Mouse (Mus musculus): ENCODE results near the gene Hist2h2be. TPM values are rescaled to one million over a fixed set of nuclear protein-coding genes. Genes with fewer than 3 reads are reported as not detected.
"Not testable (repeated sequence)": the region's sequence is repeated elsewhere in the genome, so short reads cannot be mapped to it uniquely, and the experiment has no call there.

Hist2h2be gene
- polyA plus RNA-seq (2016; fragmentation: Nextera tagmentation; extraction: Ambion mirVana), result 5.8 and 7.0 TPM in 2 replicates

- Histone ChIP-seq H3K27ac (peak within 1 kb of the TSS; percentile 98), H3K36me3 (no peaks in the 10 kb centered on the region), H3K9me3 (replicated peaks) (no peaks in the 10 kb centered on the region), H3K4me3 (peak within 1 kb of the TSS; percentile 61), H3K27me3 (no peaks in the 10 kb centered on the region), H3K4me2 (replicated peaks) (peak within 1 kb of the TSS; percentile 87), H3K4me1 (peaks cover 24% of the 10 kb centered on the region), H3K9ac (peak within 1 kb of the TSS; percentile 79)
- ATAC-seq (ENCODE audit: low FRiP score), result peak; percentile 73
- WGBS, result under 1% methylated on average over 43 of the region's 43 CpGs
Observed at GRCm38 (mm10) chr3:96220765-96221639, at the start of gene Hist2h2be, which contains the start of gene Hist2h2ac. Gene Hist2h2be (plus strand): TSS chr3:96221119. Gene Hist2h2ac (minus strand): TSS chr3:96220880.

GRCm38 (mm10) chr3:96171583-96172196, 49.2 kb upstream of the Hist2h2be start:
- Histone ChIP-seq H3K36me3 (peaks cover 27% of the 10 kb centered on the region), H3K9ac (peak overlapping the region; percentile 90), H3K9me3 (replicated peaks) (no peaks in the 10 kb centered on the region), H3K4me3 (peak overlapping the region; percentile 90), H3K27me3 (no peaks in the 10 kb centered on the region), H3K4me2 (replicated peaks) (peak overlapping the region; percentile 97), H3K4me1 (peaks cover 35% of the 10 kb centered on the region), H3K27ac (peak overlapping the region; percentile 99)
- 25% methylated on average over 18 of the region's 18 CpGs for WGBS
- no peak for ATAC-seq (ENCODE audit: low FRiP score)

GRCm38 (mm10) chr3:96172197-96173178, 48.4 kb upstream of the Hist2h2be start, which contains the start of gene Sf3b4:
Gene Sf3b4 (plus strand): TSS chr3:96172332.
- Histone ChIP-seq H3K4me1 (peaks cover 35% of the 10 kb centered on the region), H3K4me2 (replicated peaks) (peak within 1 kb of the TSS; percentile 97), H3K36me3 (peaks cover 33% of the 10 kb centered on the region), H3K4me3 (peak within 1 kb of the TSS; percentile 90), H3K27me3 (no peaks in the 10 kb centered on the region), H3K9ac (peak within 1 kb of the TSS; percentile 90), H3K9me3 (replicated peaks) (no peaks in the 10 kb centered on the region), H3K27ac (peak within 1 kb of the TSS; percentile 99)
- ATAC-seq (ENCODE audit: low FRiP score), result peak; percentile 93
- 1% methylated on average over 58 of the region's 58 CpGs for WGBS

GRCm38 (mm10) chr3:96173185-96173584, 47.7 kb upstream of the Hist2h2be start:
- Histone ChIP-seq H3K9me3 (replicated peaks) (no peaks in the 10 kb centered on the region), H3K27me3 (no peaks in the 10 kb centered on the region), H3K4me1 (peaks cover 35% of the 10 kb centered on the region), H3K27ac (no peak overlapping the region), H3K9ac (peak overlapping the region; percentile 90), H3K4me3 (peak overlapping the region; percentile 90), H3K4me2 (replicated peaks) (peak overlapping the region; percentile 97), H3K36me3 (peaks cover 40% of the 10 kb centered on the region)
- no peak for ATAC-seq (ENCODE audit: low FRiP score)
- 44% methylated on average over 7 of the region's 7 CpGs for WGBS

- Histone ChIP-seq H3K4me1 (peaks cover 35% of the 10 kb centered on the region), H3K4me2 (replicated peaks) (0 out of 2 replicates have a peak overlapping the region, but pooled peaks have one; percentile 5), H3K36me3 (peaks cover 48% of the 10 kb centered on the region)
- not testable (repeated sequence) for H3K9ac ChIP-seq; H3K27ac ChIP-seq; H3K9me3 ChIP-seq (replicated peaks); H3K27me3 ChIP-seq; ATAC-seq (ENCODE audit: low FRiP score); H3K4me3 ChIP-seq
- WGBS, result 87% methylated on average over 4 of the region's 4 CpGs
Observed at GRCm38 (mm10) chr3:96174042-96174441, 46.9 kb upstream of the Hist2h2be start.

GRCm38 (mm10) chr3:96175251-96175650, 45.7 kb upstream of the Hist2h2be start:
- Histone ChIP-seq H3K9me3 (replicated peaks) (no peaks in the 10 kb centered on the region), H3K9ac (no peak overlapping the region), H3K27ac (no peak overlapping the region), H3K4me1 (peaks cover 32% of the 10 kb centered on the region), H3K4me2 (replicated peaks) (no peak overlapping the region), H3K36me3 (peaks cover 48% of the 10 kb centered on the region), H3K4me3 (no peak overlapping the region), H3K27me3 (no peaks in the 10 kb centered on the region)
- no peak for ATAC-seq (ENCODE audit: low FRiP score)
- WGBS, result 96% methylated on average over 6 of the region's 6 CpGs

GRCm38 (mm10) chr3:96178427-96178826, 42.5 kb upstream of the Hist2h2be start:
- H3K4me1 ChIP-seq, result peaks cover 29% of the 10 kb centered on the region
- H3K36me3 ChIP-seq, result peaks cover 48% of the 10 kb centered on the region
- no peak overlapping the region for H3K27ac ChIP-seq
- H3K27me3 ChIP-seq, result no peaks in the 10 kb centered on the region
- H3K9me3 ChIP-seq (replicated peaks), result no peaks in the 10 kb centered on the region
- 95% methylated on average over 4 of the region's 4 CpGs for WGBS
- no peak overlapping the region for H3K4me3 ChIP-seq
- H3K9ac ChIP-seq, result no peak overlapping the region
- no peak for ATAC-seq (ENCODE audit: low FRiP score)
- no peak overlapping the region for H3K4me2 ChIP-seq (replicated peaks)

GRCm38 (mm10) chr3:96178902-96179301, 42.0 kb upstream of the Hist2h2be start:
- Histone ChIP-seq H3K36me3 (peaks cover 47% of the 10 kb centered on the region), H3K27ac (no peak overlapping the region), H3K27me3 (no peaks in the 10 kb centered on the region), H3K9ac (no peak overlapping the region), H3K4me3 (no peak overlapping the region), H3K4me1 (peaks cover 25% of the 10 kb centered on the region), H3K9me3 (replicated peaks) (no peaks in the 10 kb centered on the region), H3K4me2 (replicated peaks) (no peak overlapping the region)
- WGBS, result 88% methylated on average over 2 of the region's 2 CpGs
- ATAC-seq (ENCODE audit: low FRiP score), result no peak

- no peak overlapping the region for H3K27ac ChIP-seq
- 67% methylated on average over 4 of the region's 4 CpGs for WGBS
- no peak overlapping the region for H3K9ac ChIP-seq
- H3K9me3 ChIP-seq (replicated peaks), result no peaks in the 10 kb centered on the region
- peaks cover 41% of the 10 kb centered on the region for H3K36me3 ChIP-seq
- H3K27me3 ChIP-seq, result no peaks in the 10 kb centered on the region
- H3K4me2 ChIP-seq (replicated peaks), result no peak overlapping the region
- no peak for ATAC-seq (ENCODE audit: low FRiP score)
- H3K4me1 ChIP-seq, result peaks cover 20% of the 10 kb centered on the region
- H3K4me3 ChIP-seq, result no peak overlapping the region
Observed at GRCm38 (mm10) chr3:96179531-96179930, 41.4 kb upstream of the Hist2h2be start.

GRCm38 (mm10) chr3:96180727-96181477, 40.0 kb upstream of the Hist2h2be start, which contains the start of gene Sv2a:
Gene Sv2a (plus strand): TSS chr3:96181151.
- 0% methylated on average over 10 of the region's 23 CpGs for WGBS
- Histone ChIP-seq H3K4me3 (peak within 1 kb of the TSS; percentile 52), H3K9ac (peak within 1 kb of the TSS; percentile 73), H3K27me3 (no peaks in the 10 kb centered on the region), H3K36me3 (peaks cover 37% of the 10 kb centered on the region), H3K4me2 (replicated peaks) (peak within 1 kb of the TSS; percentile 75), H3K27ac (peak within 1 kb of the TSS; percentile 82), H3K4me1 (peaks cover 24% of the 10 kb centered on the region), H3K9me3 (replicated peaks) (no peaks in the 10 kb centered on the region)
- ATAC-seq (ENCODE audit: low FRiP score), result peak; percentile 68
